Mouse (Mus musculus) kidney, adult 2 months (tissue): Measurements from ENCODE around the gene Ern2. TPM values are rescaled to one million over a fixed set of nuclear protein-coding genes. Genes with fewer than 3 reads are reported as not detected.

Source experiments
- DNase-seq: peaks from one replicate; pipeline ENCODE4 v3.0.0; 2021
- H3K27ac ChIP-seq: fragments of 200-500 bp; 2 replicates; pipeline ENCODE4 v1.5.1; 2012; ENCODE audit warnings: low read depth, low read length, control low read depth, inconsistent platforms; ENCODE audit not compliant: insufficient read depth
- H3K27me3 ChIP-seq: fragments of 200-500 bp; replicated peaks from 2 replicates; pipeline ENCODE4 v1.6.1; 2012; ENCODE audit warnings: mild to moderate bottlenecking, moderate library complexity, low read length, inconsistent platforms; ENCODE audit not compliant: control insufficient read depth, insufficient read depth
- H3K36me3 ChIP-seq: fragments of 200-500 bp; 2 replicates; pipeline ENCODE4 v1.6.1; 2012; ENCODE audit warnings: mild to moderate bottlenecking, moderate library complexity, low read length, inconsistent platforms; ENCODE audit not compliant: control insufficient read depth, insufficient read depth
- H3K4me1 ChIP-seq: fragments of 200-500 bp; 2 replicates; pipeline ENCODE4 v1.6.1; 2011; ENCODE audit warnings: low read length; ENCODE audit not compliant: control insufficient read depth, insufficient read depth
- H3K4me3 ChIP-seq: fragments of 200-500 bp; 2 replicates; pipeline ENCODE4 v1.5.1; 2011; ENCODE audit warnings: mild to moderate bottlenecking, low read depth, low read length, control low read depth; ENCODE audit not compliant: insufficient read depth
- CTCF ChIP-seq: fragments of 200-500 bp; conservative IDR thresholded peaks from 2 replicates; pipeline ENCODE4 v1.5.1; 2011; ENCODE audit warnings: low read depth, mild to moderate bottlenecking, control low read depth, low read length, moderate library complexity, mixed read lengths; ENCODE audit not compliant: insufficient read depth, insufficient read length
- POLR2A ChIP-seq: fragments of 200-500 bp; IDR thresholded peaks from one replicate; pipeline ENCODE4 v1.6.1; 2011; ENCODE audit warnings: low read depth, low read length, control low read depth
- WGBS: fragments of 180-500 bp; shearing (Covaris S2); methylation state at CpG from one replicate; pipeline ENCODE4 v1.1.7; 2018; 5-methylcytosine and 5-hydroxymethylcytosine counted together
- polyA plus RNA-seq: library from polyadenylated mRNA; depleted of rRNA; stranded (reverse); fragments of >200 nt; gene quantifications from 2 replicates; pipeline ENCODE4 v1.2.3, GENCODE M21; 2012

The Ern2 gene
- polyA plus RNA-seq, 1 experiment: 0.16 TPM

DNA sequence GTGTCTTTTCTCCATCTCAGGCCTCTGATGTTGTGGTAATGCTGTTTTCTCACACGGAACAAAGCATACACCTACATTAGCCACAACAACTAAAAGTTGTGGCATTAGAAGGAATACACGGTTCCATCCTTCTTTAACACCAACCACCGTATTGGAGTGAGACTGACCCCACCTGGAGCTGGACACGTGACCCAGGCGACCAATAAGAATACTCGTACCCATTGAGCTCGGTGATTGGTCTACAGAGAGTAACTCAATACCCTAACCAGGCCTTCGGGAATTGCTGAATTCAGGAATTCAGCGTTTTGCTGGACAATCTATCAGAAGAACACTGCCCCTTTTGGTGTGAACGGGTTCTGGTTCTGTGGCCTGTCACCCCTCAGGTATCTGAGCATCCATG, 5.1 kb upstream of the Ern2 start:
- 71% methylated on average over 10 of the region's 10 CpGs for WGBS
- no peaks in the 10 kb centered on the region for H3K4me1 ChIP-seq
- no peak overlapping the region for H3K27ac ChIP-seq
- DNase-seq: no peak
- no peaks in the 10 kb centered on the region for H3K27me3 ChIP-seq
- no peaks in the 10 kb centered on the region for H3K36me3 ChIP-seq
- no peak for TF ChIP-seq CTCF
- TF ChIP-seq POLR2A: no peak
- H3K4me3 ChIP-seq: no peak overlapping the region

DNA sequence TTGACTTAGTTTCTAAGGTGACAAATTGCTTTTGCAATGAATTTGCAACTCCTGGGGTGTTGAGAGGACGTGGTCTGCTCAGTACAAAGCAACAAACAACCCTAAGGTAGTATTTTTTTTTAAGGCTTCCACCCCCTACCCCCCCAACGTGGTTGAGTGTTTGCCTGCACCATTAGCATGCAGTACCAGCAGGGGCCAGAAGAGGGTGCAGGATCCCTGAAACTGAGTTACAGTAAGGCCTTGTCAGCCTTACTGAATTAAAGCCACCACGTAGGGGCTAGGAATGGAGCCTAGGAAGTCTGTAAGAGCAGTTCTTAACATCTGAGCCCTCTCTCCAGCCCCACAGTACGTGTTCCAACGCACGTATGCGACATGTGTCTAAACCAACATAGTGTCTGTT, 3.5 kb upstream of the Ern2 start:
- TF ChIP-seq CTCF: peak; percentile 78
- TF ChIP-seq POLR2A: no peak
- Histone ChIP-seq H3K4me3 (no peak overlapping the region), H3K36me3 (no peaks in the 10 kb centered on the region), H3K27me3 (no peaks in the 10 kb centered on the region), H3K27ac (no peak overlapping the region), H3K4me1 (no peaks in the 10 kb centered on the region)
- peak; percentile 23 for DNase-seq
- 38% methylated on average over 7 of the region's 7 CpGs for WGBS

DNA sequence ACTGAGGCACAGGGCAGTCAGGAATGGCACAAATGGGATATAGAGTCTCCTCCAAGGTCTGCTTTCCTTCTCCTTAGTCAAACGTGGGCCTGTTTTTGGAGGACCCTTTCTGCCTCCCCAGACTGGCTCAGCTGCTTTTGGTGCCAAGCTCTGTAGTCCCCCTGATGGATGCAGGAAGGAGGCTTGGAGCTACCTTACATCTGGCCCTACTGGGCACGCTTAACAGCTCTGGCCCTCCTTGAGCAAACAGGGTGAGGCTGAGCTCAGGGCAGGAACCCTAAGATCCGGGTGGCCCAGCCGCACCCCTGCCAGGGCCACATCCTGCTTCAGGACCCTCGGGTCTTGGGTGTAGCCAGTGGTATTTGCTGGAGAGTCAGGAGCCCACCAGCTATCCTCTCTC, 1.4 kb downstream of the Ern2 start:
- no peak for DNase-seq
- Histone ChIP-seq H3K36me3 (no peaks in the 10 kb centered on the region), H3K27ac (no peak overlapping the region), H3K4me1 (no peaks in the 10 kb centered on the region), H3K27me3 (no peaks in the 10 kb centered on the region), H3K4me3 (no peak overlapping the region)
- no peak for TF ChIP-seq POLR2A
- TF ChIP-seq CTCF: no peak
- 69% methylated on average over 5 of the region's 5 CpGs for WGBS

DNA sequence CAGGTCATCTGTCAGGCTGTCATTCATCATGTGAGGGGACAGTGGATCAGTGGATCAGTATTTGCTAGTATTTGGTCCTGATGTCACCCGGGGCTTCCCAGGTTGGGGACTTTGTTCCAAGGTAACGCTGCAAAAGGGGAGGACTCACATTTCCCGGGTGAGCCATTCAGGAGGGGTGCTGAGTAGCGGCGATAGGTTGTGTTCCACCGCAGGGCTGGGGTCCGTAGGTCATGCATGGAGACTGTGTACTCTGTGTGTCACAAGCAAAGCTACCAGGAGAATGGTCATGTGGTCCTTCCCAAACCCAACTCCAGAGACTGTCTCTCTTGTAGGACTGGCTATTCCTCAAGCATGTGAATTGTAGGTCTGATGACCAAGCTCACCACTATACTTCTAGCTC, 5.3 kb downstream of the Ern2 start:
- no peak for TF ChIP-seq POLR2A
- TF ChIP-seq CTCF: no peak
- H3K4me3 ChIP-seq: no peak overlapping the region
- H3K27ac ChIP-seq: no peak overlapping the region
- H3K27me3 ChIP-seq: no peaks in the 10 kb centered on the region
- DNase-seq: no peak
- H3K36me3 ChIP-seq: no peaks in the 10 kb centered on the region
- 87% methylated on average over 7 of the region's 7 CpGs for WGBS
- no peaks in the 10 kb centered on the region for H3K4me1 ChIP-seq

DNA sequence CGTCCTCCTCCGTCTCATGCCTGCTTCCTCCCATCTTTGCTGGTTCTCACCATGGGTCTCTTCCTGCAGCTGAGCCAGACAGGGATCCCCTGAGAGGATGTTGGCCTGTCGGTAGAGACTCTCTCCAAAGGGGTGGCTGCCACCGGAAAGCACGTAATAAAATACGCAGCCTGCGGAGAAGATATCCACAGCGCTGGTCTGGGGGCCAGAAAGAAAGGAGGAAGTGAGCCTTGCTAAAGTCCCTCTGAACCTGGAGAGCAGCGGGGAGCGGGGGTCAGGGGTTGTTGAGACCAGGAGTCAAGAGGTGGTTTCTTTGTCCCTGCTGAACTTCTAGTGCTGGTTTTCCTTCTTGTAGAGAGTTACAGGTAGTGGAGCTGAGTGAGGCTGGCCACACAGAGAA, 14.4 kb downstream of the Ern2 start:
- no peak overlapping the region for H3K4me3 ChIP-seq
- H3K27me3 ChIP-seq: no peaks in the 10 kb centered on the region
- DNase-seq: no peak
- H3K36me3 ChIP-seq: no peaks in the 10 kb centered on the region
- TF ChIP-seq POLR2A (no peak), CTCF (no peak)
- 74% methylated on average over 10 of the region's 10 CpGs for WGBS
- no peak overlapping the region for H3K27ac ChIP-seq
- H3K4me1 ChIP-seq: no peaks in the 10 kb centered on the region

DNA sequence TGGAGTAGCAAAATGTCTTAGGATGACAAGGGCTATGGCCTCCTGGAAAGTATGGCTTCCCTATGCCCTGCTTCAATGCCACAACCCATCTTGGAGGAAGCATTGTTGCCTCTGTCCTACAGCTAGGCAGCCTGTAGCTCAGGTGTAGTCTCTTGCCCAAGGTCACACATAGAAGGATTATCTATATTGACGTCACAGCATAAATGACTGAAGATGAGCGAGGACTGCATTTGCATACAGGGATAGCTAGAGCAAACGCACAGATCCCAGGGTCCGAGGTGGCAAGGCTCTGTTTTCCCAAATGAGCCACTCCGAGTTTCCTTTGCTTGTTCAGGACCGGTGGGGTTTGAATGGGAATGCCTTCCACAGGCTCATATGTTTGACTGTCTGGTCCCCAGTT, 15.3 kb downstream of the Ern2 start:
- Histone ChIP-seq H3K27me3 (no peaks in the 10 kb centered on the region), H3K27ac (no peak overlapping the region), H3K4me3 (no peak overlapping the region), H3K4me1 (no peaks in the 10 kb centered on the region), H3K36me3 (no peaks in the 10 kb centered on the region)
- TF ChIP-seq POLR2A (no peak), CTCF (no peak)
- no peak for DNase-seq
- 84% methylated on average over 6 of the region's 6 CpGs for WGBS

DNA sequence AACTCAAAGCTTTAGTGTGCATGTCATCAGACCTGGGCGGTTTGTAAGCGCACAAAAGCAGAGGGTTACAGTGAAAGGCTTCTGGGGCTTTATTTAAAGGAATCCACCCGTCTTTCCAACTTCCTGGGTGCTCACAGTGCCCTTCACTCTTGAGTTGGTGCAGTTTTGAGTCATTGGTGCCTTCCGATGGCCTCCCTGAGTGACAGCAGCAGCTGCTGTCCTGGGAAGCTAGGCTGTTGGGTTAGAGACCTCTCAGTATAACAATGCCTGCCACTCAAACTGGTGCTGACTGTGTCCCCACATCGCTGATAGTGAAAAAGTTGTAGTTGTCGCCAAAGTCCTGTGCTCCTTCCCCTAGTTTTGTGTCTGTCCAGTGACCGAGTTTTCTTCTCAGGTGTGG, 18.8 kb downstream of the Ern2 start:
- H3K4me3 ChIP-seq: no peak overlapping the region
- no peaks in the 10 kb centered on the region for H3K36me3 ChIP-seq
- TF ChIP-seq CTCF (no peak), POLR2A (no peak)
- 95% methylated on average over 7 of the region's 7 CpGs for WGBS
- H3K4me1 ChIP-seq: no peaks in the 10 kb centered on the region
- no peak for DNase-seq
- H3K27me3 ChIP-seq: no peaks in the 10 kb centered on the region
- no peak overlapping the region for H3K27ac ChIP-seq

DNA sequence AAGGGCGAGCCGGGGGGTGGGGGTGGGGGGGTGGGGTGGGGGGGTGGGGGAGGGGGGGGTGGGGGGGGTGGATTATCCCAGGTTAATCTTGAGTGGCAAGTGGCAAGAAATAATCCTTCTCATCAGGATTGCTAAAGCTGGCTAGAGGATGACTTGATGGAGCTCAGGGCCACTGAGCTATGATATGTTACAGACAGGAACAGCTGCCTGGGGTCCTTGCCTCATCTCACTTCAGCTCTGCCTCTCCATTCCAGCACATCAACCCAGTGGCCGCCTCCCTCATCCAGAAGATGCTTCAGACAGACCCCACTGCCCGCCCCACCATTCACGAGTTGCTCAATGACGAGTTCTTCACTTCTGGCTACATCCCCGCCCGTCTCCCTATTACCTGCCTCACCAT, 22.2 kb downstream of the Ern2 start:
- no peak for DNase-seq
- TF ChIP-seq CTCF (no peak), POLR2A (no peak)
- no peaks in the 10 kb centered on the region for H3K4me1 ChIP-seq
- no peaks in the 10 kb centered on the region for H3K27me3 ChIP-seq
- H3K4me3 ChIP-seq: no peak overlapping the region
- H3K36me3 ChIP-seq: no peaks in the 10 kb centered on the region
- no peak overlapping the region for H3K27ac ChIP-seq
- 98% methylated on average over 8 of the region's 8 CpGs for WGBS
